Mouse (Mus musculus) right cerebral cortex, adult 18-20 months (tissue): ENCODE measurements around the gene Mief1.

Experiments
- DNase-seq: peaks from one replicate; pipeline ENCODE4 v3.0.0; 2022; ENCODE audit warnings: mixed read lengths

The Mief1 gene

DNA sequence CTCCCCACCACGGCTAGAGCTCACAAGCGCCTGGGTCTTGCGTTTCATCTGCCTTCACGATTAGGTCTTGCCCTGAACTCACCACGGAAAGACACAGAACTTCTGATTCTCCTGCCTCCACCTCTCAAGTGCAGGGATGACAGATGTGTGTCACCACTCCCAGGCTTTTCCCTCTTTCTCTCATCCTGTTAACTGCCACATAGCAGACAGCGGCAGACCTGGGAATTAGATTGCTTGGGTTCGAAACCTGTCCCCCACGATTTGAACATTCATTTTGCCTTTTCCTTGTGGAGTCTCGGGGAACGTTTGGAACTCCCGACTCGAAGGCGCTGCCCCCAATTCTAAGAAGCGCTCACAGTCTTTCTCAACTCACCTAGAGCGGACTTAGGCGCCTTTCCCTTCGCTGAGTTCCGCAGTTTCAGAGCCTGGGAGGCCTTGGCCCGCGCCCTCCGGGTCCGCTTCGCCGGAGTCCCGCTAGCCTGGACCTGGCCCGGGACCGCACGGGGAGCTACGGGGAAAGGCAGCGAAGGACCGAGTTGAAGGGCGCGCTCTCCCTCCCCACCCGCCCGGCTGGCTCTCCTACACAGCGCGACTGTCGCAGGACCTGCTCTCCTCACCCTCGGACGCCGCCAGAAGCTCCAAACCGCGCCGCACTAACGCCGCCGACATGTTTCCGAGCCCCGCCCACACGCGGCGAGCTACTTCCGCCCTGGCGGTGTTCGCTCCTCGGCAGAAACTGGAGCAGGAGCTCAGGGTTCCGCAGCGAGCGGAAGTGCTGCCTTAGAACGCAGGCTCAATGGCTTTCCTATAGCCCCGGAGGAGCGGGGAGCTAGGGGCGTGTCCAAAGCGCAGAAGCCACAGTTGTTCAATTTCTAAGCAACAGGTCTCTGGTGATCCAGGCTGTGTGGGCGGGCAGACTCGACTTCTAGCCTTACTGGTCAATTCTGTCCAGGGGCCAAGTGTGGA, 30.1 kb downstream of the Mief1 start, which contains the start of gene Rps19bp1:
Gene Rps19bp1, minus strand, starts transcription at position 706 of the 966 bp plus-strand sequence.
- DNase-seq, result peak; percentile 91

DNA sequence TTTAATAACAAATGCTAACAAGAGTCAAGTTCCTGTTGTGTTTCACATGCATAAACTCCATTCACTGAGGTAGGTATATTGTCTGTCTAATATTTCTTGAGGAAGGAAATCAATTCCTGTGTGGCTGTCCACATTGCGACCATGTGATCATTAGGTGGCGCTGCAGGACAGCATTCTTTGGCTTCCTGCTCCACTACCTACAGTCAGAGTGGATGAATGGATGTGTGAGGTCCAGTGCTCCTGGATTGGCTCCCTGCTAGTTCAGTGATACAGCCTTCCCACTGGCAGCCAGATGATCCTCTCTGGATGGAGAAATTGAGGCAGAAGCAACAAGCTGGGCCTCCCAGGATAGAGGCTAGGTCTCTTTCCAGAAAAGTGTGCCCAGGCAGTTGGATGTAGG, 32.5 kb downstream of the Mief1 start:
- peak; percentile 85 for DNase-seq

GRCm38 (mm10) chr15:80271858-80272396, 38.1 kb downstream of the Mief1 start:
- no peak for DNase-seq

- no peak for DNase-seq
Measured at GRCm38 (mm10) chr15:80277107-80277506, 43.3 kb downstream of the Mief1 start.

DNA sequence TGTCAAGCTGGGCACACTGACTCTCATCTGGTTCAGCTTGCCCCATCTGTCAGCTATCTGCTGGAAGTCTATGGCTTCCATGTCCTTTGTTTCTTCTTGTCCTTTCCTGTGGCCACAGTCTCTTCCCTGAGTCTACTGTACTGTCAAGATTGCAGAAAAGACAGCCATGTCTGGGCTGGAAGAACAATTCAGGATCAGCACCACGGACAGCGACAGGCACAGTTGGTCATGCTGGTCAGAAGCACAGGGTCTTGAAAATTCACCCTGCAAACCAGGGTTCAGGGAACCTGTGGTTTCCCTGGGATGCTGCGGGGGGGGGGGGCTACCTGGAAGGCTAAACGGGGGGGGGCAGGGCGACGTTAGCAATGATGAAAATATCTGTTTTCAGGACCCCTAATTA, 43.8 kb downstream of the Mief1 start:
- DNase-seq, result no peak

GRCm38 (mm10) chr15:80278121-80278759, 44.4 kb downstream of the Mief1 start:
- peak; percentile 91 for DNase-seq

- DNase-seq, result no peak
Measured at GRCm38 (mm10) chr15:80279053-80279452, 45.2 kb downstream of the Mief1 start.

DNA sequence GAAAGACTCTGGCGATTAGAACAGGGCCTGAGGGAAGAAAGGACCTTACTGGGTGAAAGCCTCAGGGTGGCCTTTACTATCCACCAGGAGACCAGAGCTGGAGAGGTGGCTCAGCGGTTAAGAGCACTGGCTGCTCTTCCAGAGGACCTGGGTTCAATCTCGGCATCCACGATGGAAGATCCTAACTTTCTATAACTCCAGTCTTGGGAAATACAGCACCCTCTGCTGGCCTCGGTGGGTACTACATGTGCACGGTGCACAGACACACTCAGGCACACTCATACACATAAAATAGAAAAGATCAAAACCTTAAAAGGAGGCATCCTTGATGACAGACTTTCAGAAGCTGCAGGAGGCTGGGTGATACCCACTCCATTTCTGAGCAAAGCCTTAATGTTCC, 46.8 kb downstream of the Mief1 start:
- no peak for DNase-seq

DNA sequence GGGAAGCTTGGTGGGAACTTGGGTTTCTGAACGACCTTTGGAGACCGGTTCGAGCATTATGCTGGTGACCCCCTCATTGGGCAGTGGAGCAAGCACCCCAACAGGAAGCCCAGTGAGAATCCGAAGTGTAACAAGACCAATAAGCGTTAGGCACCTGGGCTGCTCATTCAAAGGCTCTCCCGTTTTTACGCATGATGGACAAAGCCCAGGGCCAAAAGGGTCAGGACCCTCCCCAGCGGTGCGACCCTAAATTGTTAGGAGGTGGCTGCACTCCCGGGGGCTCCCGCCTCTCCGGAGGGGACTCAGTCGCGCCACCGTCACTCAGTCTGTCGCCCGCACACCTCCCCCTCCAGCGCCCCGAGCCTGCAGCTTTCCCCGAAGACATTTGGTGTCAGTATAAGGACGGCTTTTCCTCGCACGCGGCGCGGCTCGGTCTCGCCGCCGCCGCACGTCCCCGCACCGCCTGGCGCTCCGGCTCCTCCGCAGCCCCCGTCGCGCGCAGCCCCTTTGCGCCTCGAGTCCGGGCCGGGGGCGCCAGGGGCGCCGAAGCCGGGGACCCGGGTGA, 53.1 kb downstream of the Mief1 start, which contains the start of gene Cacna1i:
Gene Cacna1i, plus strand, starts transcription at position 388 of the 565 bp plus-strand sequence.
- peak; percentile 74 for DNase-seq

GRCm38 (mm10) chr15:80288036-80288435, 54.2 kb downstream of the Mief1 start:
- peak; percentile 32 for DNase-seq

- DNase-seq, result peak; percentile 83
Measured at GRCm38 (mm10) chr15:80289436-80289835, 55.6 kb downstream of the Mief1 start.

GRCm38 (mm10) chr15:80297146-80297545, 63.3 kb downstream of the Mief1 start:
- DNase-seq, result no peak
